Mouse (Mus musculus) ES-E14 (cell line): ENCODE results near the gene Ttc13.

Experiments
- HCFC1 ChIP-seq: IDR thresholded peaks from 2 replicates; pipeline ENCODE4 v1.6.1; 2012; ENCODE audit warnings: low read length, inconsistent platforms, borderline replicate concordance; ENCODE audit not compliant: insufficient read depth
- MAFK ChIP-seq: IDR thresholded peaks from 2 replicates; pipeline ENCODE4 v1.6.1; 2014; ENCODE audit warnings: mild to moderate bottlenecking, low read depth, low read length, inconsistent platforms; ENCODE audit not compliant: insufficient read depth
- ZC3H11A ChIP-seq: IDR thresholded peaks from 2 replicates; pipeline ENCODE4 v1.6.1; 2012; ENCODE audit warnings: low read depth, mild to moderate bottlenecking, inconsistent platforms, low read length, borderline replicate concordance
- ZNF384 ChIP-seq: IDR thresholded peaks from 2 replicates; pipeline ENCODE4 v1.6.1; 2012; ENCODE audit warnings: low read depth, low read length, inconsistent platforms

DNA sequence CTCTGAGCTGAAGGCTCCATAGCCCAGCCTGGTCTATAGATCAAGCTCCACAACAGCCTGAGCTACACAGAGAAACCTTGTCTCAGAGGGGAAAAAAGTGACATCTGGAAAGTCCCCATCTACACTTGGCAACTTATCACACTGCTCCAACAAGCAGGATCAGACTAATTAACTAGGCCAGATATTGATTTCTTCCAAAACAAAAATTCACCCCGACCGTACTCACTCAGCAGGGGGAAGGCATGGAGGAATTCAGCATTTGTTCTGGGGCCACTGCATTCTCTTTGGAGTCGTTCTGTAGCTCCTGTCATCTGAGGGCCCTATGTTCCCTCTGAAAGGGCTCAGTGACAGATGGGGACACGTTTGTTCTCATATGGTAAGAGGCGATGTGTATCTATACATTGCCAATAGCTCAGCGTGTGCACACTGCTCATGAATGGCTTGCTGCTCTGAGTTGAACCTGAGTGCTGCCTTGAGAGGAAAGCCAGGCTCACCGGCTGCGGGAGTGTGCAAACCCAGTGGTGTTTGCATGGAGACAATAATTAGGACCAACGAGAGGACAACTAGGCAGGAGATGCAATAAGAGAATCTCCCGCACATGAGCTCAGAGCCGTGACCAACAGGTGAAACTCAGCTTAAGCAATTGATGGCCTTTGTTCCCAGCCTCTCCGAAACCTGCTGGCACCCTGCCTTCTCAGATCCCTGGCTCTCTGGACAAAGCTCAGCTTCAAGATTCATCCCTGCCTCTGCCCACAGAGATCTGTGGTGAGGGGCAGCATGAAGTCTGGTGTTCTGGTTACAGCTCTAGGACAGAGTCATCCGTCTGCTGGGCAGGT, 87.2 kb downstream of the Ttc13 start:
- TF ChIP-seq HCFC1, result no peak
- no peak for TF ChIP-seq ZNF384
- no peak for TF ChIP-seq ZC3H11A
- no peak for TF ChIP-seq MAFK
